Mouse (Mus musculus) cerebellum, adult 2 months (tissue): ENCODE data around the gene Msrb1. TPM values are rescaled to one million over a fixed set of nuclear protein-coding genes. Genes with fewer than 3 reads are reported as not detected.
"Not testable (repeated sequence)": the region's sequence is repeated elsewhere in the genome, so short reads cannot be mapped to it uniquely, and the experiment has no call there.

ENCODE experiments used
- DNase-seq, 2 experiments: peaks; one replicate each; pipeline ENCODE4 v3.0.0; 2021
- H3K27ac ChIP-seq: fragments of 200-500 bp; 2 replicates; pipeline ENCODE4 v1.5.1; 2012; ENCODE audit warnings: low read length, control low read depth, inconsistent platforms; ENCODE audit not compliant: insufficient read depth
- H3K27me3 ChIP-seq: fragments of 200-500 bp; 2 replicates; pipeline ENCODE4 v1.6.1; 2012; ENCODE audit warnings: inconsistent platforms, mild to moderate bottlenecking, low read length, moderate library complexity; ENCODE audit not compliant: control insufficient read depth, insufficient read depth
- H3K4me1 ChIP-seq: fragments of 200-500 bp; 2 replicates; pipeline ENCODE4 v1.6.1; 2011; ENCODE audit warnings: low read length; ENCODE audit not compliant: control insufficient read depth, insufficient read depth
- H3K4me3 ChIP-seq: fragments of 200-500 bp; replicated peaks from 2 replicates; pipeline ENCODE3; 2011; ENCODE audit warnings: mild to moderate bottlenecking, low read depth, low read length, control low read depth; ENCODE audit not compliant: insufficient read depth
- CTCF ChIP-seq: fragments of 200-500 bp; IDR thresholded peaks from 2 replicates; pipeline ENCODE4 v1.5.1; 2011; ENCODE audit warnings: low read depth, mild to moderate bottlenecking, control low read depth, low read length, moderate library complexity, borderline replicate concordance; ENCODE audit not compliant: insufficient read depth
- POLR2A ChIP-seq: fragments of 200-500 bp; IDR thresholded peaks from 2 replicates; pipeline ENCODE4 v1.6.1; 2011; ENCODE audit warnings: low read length, control low read depth, borderline replicate concordance; ENCODE audit not compliant: insufficient read depth
- WGBS: fragments of 180-500 bp; shearing (Covaris S2); methylation state at CpG from one replicate; pipeline ENCODE4 v1.1.7; 2018; 5-methylcytosine and 5-hydroxymethylcytosine counted together
- polyA plus RNA-seq: library from polyadenylated mRNA; depleted of rRNA; stranded (reverse); fragments of >200 nt; gene quantifications from 2 replicates; pipeline ENCODE4 v1.2.3, GENCODE M21; 2012

Gene Msrb1
- polyA plus RNA-seq, 1 experiment = 66.8 TPM

GRCm38 (mm10) chr17:24715556-24715955, 20.9 kb upstream of the Msrb1 start:
- Histone ChIP-seq H3K27me3 (no peaks in the 10 kb centered on the region), H3K27ac (no peak overlapping the region), H3K4me1 (no peaks in the 10 kb centered on the region), H3K4me3 (no peak overlapping the region)
- DNase-seq = no peak
- WGBS = 52% methylated on average over 6 of the region's 6 CpGs
- no peak for TF ChIP-seq CTCF
- no peak for TF ChIP-seq POLR2A

- H3K27ac ChIP-seq = no peak overlapping the region
- TF ChIP-seq POLR2A (no peak), CTCF (no peak)
- H3K4me1 ChIP-seq = no peaks in the 10 kb centered on the region
- no peak for DNase-seq
- WGBS = 93% methylated on average over 15 of the region's 15 CpGs
- no peaks in the 10 kb centered on the region for H3K27me3 ChIP-seq
- no peak overlapping the region for H3K4me3 ChIP-seq
Measured at GRCm38 (mm10) chr17:24716166-24716682, 20.2 kb upstream of the Msrb1 start.

- Histone ChIP-seq H3K27me3 (no peaks in the 10 kb centered on the region), H3K4me1 (peaks cover 4% of the 10 kb centered on the region), H3K4me3 (no peak within 1 kb of the TSS), H3K27ac (no peak within 1 kb of the TSS)
- DNase-seq = no peak
- WGBS = 79% methylated on average over 4 of the region's 4 CpGs
- TF ChIP-seq POLR2A (no peak), CTCF (no peak)
Measured at GRCm38 (mm10) chr17:24717943-24718342, 18.5 kb upstream of the Msrb1 start, which contains the start of the genes Rnf151 and Rps2. Rnf151 (minus strand) TSS chr17:24718063. Rps2 (plus strand) TSS chr17:24718116.

- DNase-seq, H3K27me3 ChIP-seq, H3K27ac ChIP-seq, H3K4me1 ChIP-seq: not testable (repeated sequence)
- WGBS = 70% methylated on average over 5 of the region's 5 CpGs
- peak overlapping the region; percentile 66 for H3K4me3 ChIP-seq
Measured at GRCm38 (mm10) chr17:24718938-24719337, 17.5 kb upstream of the Msrb1 start.

- no peaks in the 10 kb centered on the region for H3K27me3 ChIP-seq
- peaks cover 4% of the 10 kb centered on the region for H3K4me1 ChIP-seq
- TF ChIP-seq CTCF (no peak), POLR2A (peak; percentile 96)
- under 1% methylated on average over 61 of the region's 61 CpGs for WGBS
- peak overlapping the region; percentile 52 for H3K27ac ChIP-seq
- peak overlapping the region; percentile 88 for H3K4me3 ChIP-seq
- DNase-seq = peak; percentile 97 to 99
Measured at GRCm38 (mm10) chr17:24719494-24720222, 16.8 kb upstream of the Msrb1 start.

GRCm38 (mm10) chr17:24720616-24721015, 15.8 kb upstream of the Msrb1 start:
- H3K27me3 ChIP-seq, H3K27ac ChIP-seq, H3K4me1 ChIP-seq, DNase-seq: not testable (repeated sequence)
- peak overlapping the region; percentile 37 for H3K4me3 ChIP-seq
- WGBS = under 1% methylated on average over 11 of the region's 11 CpGs

- H3K27ac ChIP-seq, H3K4me1 ChIP-seq, H3K4me3 ChIP-seq, DNase-seq, H3K27me3 ChIP-seq: not testable (repeated sequence)
- WGBS = 60% methylated on average over 7 of the region's 7 CpGs
Measured at GRCm38 (mm10) chr17:24721383-24721955, 15.0 kb upstream of the Msrb1 start.

- Histone ChIP-seq H3K4me1 (peaks cover 4% of the 10 kb centered on the region), H3K27me3 (no peaks in the 10 kb centered on the region), H3K4me3 (no peak overlapping the region), H3K27ac (no peak overlapping the region)
- no peak for TF ChIP-seq CTCF
- TF ChIP-seq POLR2A = 0 out of 2 replicates have a peak, but pooled peaks have one; percentile 14
- DNase-seq = no peak
- 30% methylated on average over 13 of the region's 13 CpGs for WGBS
Measured at GRCm38 (mm10) chr17:24722220-24722924, 14.1 kb upstream of the Msrb1 start.
